Mouse (Mus musculus) embryonic facial prominence, embryonic 14.5 days (tissue): ENCODE measurements around the gene Spef1. TPM values are rescaled to one million over a fixed set of nuclear protein-coding genes. Genes with fewer than 3 reads are reported as not detected.
A peak's percentile ranks its signal among the peaks of the same experiment; 100 is the strongest.

Experiments
- ATAC-seq: fragments of 200-750 bp; cut with Nextera tagmentation; 2 replicates; pipeline ENCODE4 v1.8.0; 2017; ENCODE audit warnings: low read depth, moderate number of reproducible peaks, moderate TSS enrichment
- DNase-seq: peaks from one replicate; pipeline ENCODE4 v3.0.0-alpha.2; 2015; ENCODE audit warnings: low spot score
- H3K27ac ChIP-seq: fragments of 300-500 bp; sonication (generic); replicated peaks from 2 replicates; pipeline ENCODE4 v1.5.1; 2014; ENCODE audit warnings: low read depth, mild to moderate bottlenecking, low read length, moderate library complexity
- H3K27me3 ChIP-seq: fragments of 300-500 bp; sonication (generic); replicated peaks from 2 replicates; pipeline ENCODE4 v1.6.1; 2014; ENCODE audit warnings: low read length; ENCODE audit not compliant: control insufficient read depth, insufficient read depth
- H3K36me3 ChIP-seq: fragments of 300-500 bp; sonication (generic); 2 replicates; pipeline ENCODE4 v1.6.1; 2014; ENCODE audit warnings: low read length, mixed read lengths; ENCODE audit not compliant: control insufficient read depth, insufficient read depth
- H3K4me1 ChIP-seq: fragments of 300-500 bp; sonication (generic); 2 replicates; pipeline ENCODE4 v1.6.1; 2014; ENCODE audit warnings: antibody characterized with exemption, low read length; ENCODE audit not compliant: control insufficient read depth, insufficient read depth
- H3K4me2 ChIP-seq: fragments of 300-500 bp; sonication (generic); 2 replicates; pipeline ENCODE4 v1.6.1; 2014; ENCODE audit warnings: low read depth, mild to moderate bottlenecking, low read length, moderate library complexity, mixed read lengths
- H3K4me3 ChIP-seq: fragments of 300-500 bp; sonication (generic); 2 replicates; pipeline ENCODE4 v1.5.1; 2014; ENCODE audit warnings: low read depth, mild to moderate bottlenecking, low read length
- H3K9ac ChIP-seq: fragments of 300-500 bp; sonication (generic); 2 replicates; pipeline ENCODE4 v1.6.1; 2014; ENCODE audit warnings: low read depth, mild to moderate bottlenecking, low read length, moderate library complexity, mixed read lengths
- H3K9me3 ChIP-seq: fragments of 300-500 bp; sonication (generic); 2 replicates; pipeline ENCODE4 v1.6.1; 2016; ENCODE audit warnings: low read length; ENCODE audit not compliant: control insufficient read depth
- WGBS: fragments of 180-500 bp; shearing (Covaris S2); extraction: QIAGEN DNeasy Blood & Tissue Kit; methylation state at CpG from one replicate; pipeline ENCODE4 v1.1.7; 2014; 5-methylcytosine and 5-hydroxymethylcytosine counted together
- polyA plus RNA-seq: library from polyadenylated mRNA; unstranded; fragments of >200 nt; fragmentation: Nextera tagmentation; extraction: Ambion mirVana; gene quantifications from 2 replicates; pipeline ENCODE4 v1.2.1, GENCODE M21; 2014

Gene Spef1
- polyA plus RNA-seq, 1 experiment from 2014 or later: 9.9 TPM

- DNase-seq (no peak), ATAC-seq (no peak)
- WGBS: 93% methylated on average over 4 of the region's 7 CpGs
- no peak overlapping the region for H3K9ac ChIP-seq
- peaks cover 84% of the 10 kb centered on the region for H3K36me3 ChIP-seq
- H3K27ac ChIP-seq: no peak overlapping the region
- H3K4me2 ChIP-seq: no peak overlapping the region
- no peaks in the 10 kb centered on the region for H3K27me3 ChIP-seq
- no peaks in the 10 kb centered on the region for H3K4me1 ChIP-seq
- no peaks in the 10 kb centered on the region for H3K9me3 ChIP-seq
- H3K4me3 ChIP-seq: no peak overlapping the region
These were observed 48.3 kb downstream of the Spef1 start for GRCm38 (mm10) chr2:131138760-131139159.

- H3K36me3 ChIP-seq: peaks cover 81% of the 10 kb centered on the region
- ATAC-seq: no peak
These were observed 48.8 kb downstream of the Spef1 start for GRCm38 (mm10) chr2:131138296-131138695.

GRCm38 (mm10) chr2:131135521-131136139 is 51.5 kb downstream of the Spef1 start:
- 57% methylated on average over 10 of the region's 11 CpGs for WGBS
- ATAC-seq: no peak
- Histone ChIP-seq H3K4me3 (no peak overlapping the region), H3K4me2 (no peak overlapping the region), H3K27me3 (no peaks in the 10 kb centered on the region), H3K4me1 (no peaks in the 10 kb centered on the region), H3K36me3 (peaks cover 62% of the 10 kb centered on the region), H3K9ac (no peak overlapping the region), H3K9me3 (no peaks in the 10 kb centered on the region), H3K27ac (no peak overlapping the region)
- DNase-seq: no peak

More at GRCm38 (mm10) chr2:131138296-131138695, 48.8 kb downstream of the Spef1 start:
- DNase-seq: no peak
- Histone ChIP-seq H3K9me3 (no peaks in the 10 kb centered on the region), H3K27ac (no peak overlapping the region), H3K4me2 (no peak overlapping the region), H3K4me3 (no peak overlapping the region), H3K9ac (no peak overlapping the region), H3K27me3 (no peaks in the 10 kb centered on the region), H3K4me1 (no peaks in the 10 kb centered on the region)
- 81% methylated on average over 4 of the region's 4 CpGs for WGBS

GRCm38 (mm10) chr2:131134826-131135400 is 52.2 kb downstream of the Spef1 start:
- WGBS: 71% methylated on average over 6 of the region's 8 CpGs
- ATAC-seq: no peak
- H3K36me3 ChIP-seq: peaks cover 61% of the 10 kb centered on the region
- H3K27me3 ChIP-seq: no peaks in the 10 kb centered on the region
- no peaks in the 10 kb centered on the region for H3K9me3 ChIP-seq
- no peak overlapping the region for H3K27ac ChIP-seq
- H3K4me1 ChIP-seq: no peaks in the 10 kb centered on the region
- H3K9ac ChIP-seq: no peak overlapping the region
- H3K4me3 ChIP-seq: no peak overlapping the region
- no peak for DNase-seq
- H3K4me2 ChIP-seq: no peak overlapping the region

- 55% methylated on average over 1 of the region's 1 CpGs for WGBS
- DNase-seq: peak; percentile 27
- H3K36me3 ChIP-seq: peaks cover 56% of the 10 kb centered on the region
- no peaks in the 10 kb centered on the region for H3K4me1 ChIP-seq
- H3K27ac ChIP-seq: no peak overlapping the region
- H3K9ac ChIP-seq: no peak overlapping the region
- H3K27me3 ChIP-seq: no peaks in the 10 kb centered on the region
- no peak overlapping the region for H3K4me3 ChIP-seq
- H3K4me2 ChIP-seq: no peak overlapping the region
- ATAC-seq: no peak
- no peaks in the 10 kb centered on the region for H3K9me3 ChIP-seq
These were observed 52.7 kb downstream of the Spef1 start for GRCm38 (mm10) chr2:131134381-131134780.

- WGBS: 77% methylated on average over 9 of the region's 9 CpGs
- 0 out of 2 replicates have a peak within 1 kb of the TSS, but pooled peaks have one; percentile 23 for H3K27ac ChIP-seq
- H3K4me1 ChIP-seq: peaks cover 6% of the 10 kb centered on the region; the same call in 1 of the 2 replicates
- H3K4me2 ChIP-seq: no peak within 1 kb of the TSS
- no peak within 1 kb of the TSS for H3K9ac ChIP-seq
- no peak for DNase-seq
- no peaks in the 10 kb centered on the region for H3K9me3 ChIP-seq
- no peak for ATAC-seq
- peaks cover 43% of the 10 kb centered on the region for H3K36me3 ChIP-seq
- no peaks in the 10 kb centered on the region for H3K27me3 ChIP-seq
- no peak within 1 kb of the TSS for H3K4me3 ChIP-seq
These were observed 54.0 kb downstream of the Spef1 start, which contains the start of gene Gm11037 for GRCm38 (mm10) chr2:131132930-131133547. TSS of gene Gm11037 (plus strand) at chr2:131133497.

GRCm38 (mm10) chr2:131132111-131132888 is 54.8 kb downstream of the Spef1 start:
- peaks cover 36% of the 10 kb centered on the region for H3K36me3 ChIP-seq
- 78% methylated on average over 10 of the region's 10 CpGs for WGBS
- no peak for DNase-seq
- H3K9ac ChIP-seq: no peak overlapping the region
- 0 out of 2 replicates have a peak overlapping the region, but pooled peaks have one; percentile 23 for H3K27ac ChIP-seq
- peaks cover 13% of the 10 kb centered on the region; the same call in 1 of the 2 replicates for H3K4me1 ChIP-seq
- H3K4me2 ChIP-seq: no peak overlapping the region
- no peak overlapping the region for H3K4me3 ChIP-seq
- ATAC-seq: no peak
- H3K9me3 ChIP-seq: no peaks in the 10 kb centered on the region
- H3K27me3 ChIP-seq: no peaks in the 10 kb centered on the region

- WGBS: 81% methylated on average over 2 of the region's 2 CpGs
- H3K9ac ChIP-seq: no peak overlapping the region
- ATAC-seq: no peak
- no peaks in the 10 kb centered on the region for H3K27me3 ChIP-seq
- H3K4me2 ChIP-seq: no peak overlapping the region
- peaks cover 24% of the 10 kb centered on the region for H3K36me3 ChIP-seq
- no peak overlapping the region for H3K27ac ChIP-seq
- H3K4me1 ChIP-seq: peaks cover 25% of the 10 kb centered on the region
- H3K4me3 ChIP-seq: no peak overlapping the region
- no peaks in the 10 kb centered on the region for H3K9me3 ChIP-seq
- no peak for DNase-seq
These were observed 56.2 kb downstream of the Spef1 start for GRCm38 (mm10) chr2:131130849-131131248.
